Mouse (Mus musculus) stomach, postnatal 0 days (tissue): ENCODE data around the gene Gm19345.

Source experiments
- CTCF ChIP-seq: IDR thresholded peaks from 2 replicates; pipeline ENCODE4 v1.5.1; 2016; ENCODE audit warnings: antibody characterized with exemption, low read depth, mild to moderate bottlenecking, moderate library complexity
- EP300 ChIP-seq: optimal IDR thresholded peaks from 2 replicates; pipeline ENCODE3; 2016; ENCODE audit warnings: antibody characterized with exemption

DNA sequence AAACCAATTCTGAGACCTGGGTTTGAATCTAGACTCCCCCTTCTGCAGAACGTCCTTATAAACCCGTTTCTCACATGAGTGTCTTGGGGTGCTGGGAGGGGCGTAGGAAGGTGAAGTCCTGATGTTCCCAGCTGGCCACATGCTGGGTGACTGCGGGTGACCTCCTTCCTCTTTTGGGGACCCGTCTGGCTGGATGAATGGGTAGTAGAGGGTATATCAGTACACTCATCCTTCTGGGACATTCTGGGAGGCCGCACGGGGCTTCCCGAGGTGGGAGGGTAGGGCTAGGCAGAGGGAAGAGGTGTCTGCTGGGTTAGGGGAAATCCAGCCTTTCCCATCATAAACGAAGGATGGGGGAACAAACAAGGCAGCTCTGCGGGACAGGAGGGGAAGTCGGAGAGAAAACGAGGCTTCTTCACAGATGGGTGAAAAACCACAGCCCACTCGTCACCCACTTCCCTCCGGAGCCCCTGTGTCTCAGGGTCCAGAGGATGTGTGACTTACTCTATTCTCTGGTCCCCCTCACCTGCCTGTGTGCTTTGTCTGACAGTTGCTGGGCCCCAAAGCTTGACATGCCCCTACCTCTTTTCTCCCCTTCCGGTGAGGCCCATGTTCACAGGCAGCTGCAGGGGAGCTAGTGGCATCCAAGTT lies 7.2 kb upstream of the Gm19345 start:
- TF ChIP-seq CTCF: no peak
- TF ChIP-seq EP300: no peak
